Mouse (Mus musculus) MEL (cell line): ENCODE results near the gene Cbx6. TPM values are rescaled to one million over a fixed set of nuclear protein-coding genes. Genes with fewer than 3 reads are reported as not detected.

ENCODE experiments used
- DNase-seq: peaks from one replicate; pipeline ENCODE4 v3.0.0; 2011; ENCODE audit warnings: low read depth, low spot score
- H3K27ac ChIP-seq: 2 replicates; pipeline ENCODE4 v1.5.1; 2012; ENCODE audit warnings: low read depth, mild to moderate bottlenecking, control low read depth, low read length, moderate library complexity; ENCODE audit not compliant: control insufficient read depth
- H3K27me3 ChIP-seq, 2 experiments: fragments of 150-350 bp in 1 of 2; sonication (generic) in 1 of 2; 2 replicates each; pipeline ENCODE4 v1.6.1; 2012; ENCODE audit warnings: low read length in 2 of 2, mild to moderate bottlenecking in 2 of 2, improper control_type of control experiment in 1 of 2, moderate library complexity in 1 of 2; ENCODE audit not compliant: insufficient read depth in 2 of 2, control insufficient read depth in 1 of 2
- H3K36me3 ChIP-seq, 2 experiments: 2 replicates each; pipeline ENCODE4 v1.6.1; 2012 to 2014; ENCODE audit warnings: low read length in 2 of 2, improper control_type of control experiment in 1 of 2, inconsistent platforms in 1 of 2, mild to moderate bottlenecking in 1 of 2; ENCODE audit not compliant: insufficient read depth in 2 of 2, control insufficient read depth in 1 of 2
- H3K4me1 ChIP-seq, 2 experiments: fragments of 150-350 bp in 1 of 2; sonication (generic) in 1 of 2; 2 replicates each; pipeline ENCODE4 v1.6.1; 2012; ENCODE audit warnings: low read length in 2 of 2, improper control_type of control experiment in 1 of 2, mild to moderate bottlenecking in 1 of 2; ENCODE audit not compliant: insufficient read depth in 2 of 2, control insufficient read depth in 1 of 2
- H3K4me3 ChIP-seq, 2 experiments: fragments of 150-350 bp in 1 of 2; sonication (generic) in 1 of 2; 2 replicates each; pipeline ENCODE4 v1.5.1; 2012; ENCODE audit warnings: low read depth in 2 of 2, low read length in 2 of 2, mild to moderate bottlenecking in 2 of 2, moderate library complexity in 2 of 2, control low read depth in 1 of 2, improper control_type of control experiment in 1 of 2; ENCODE audit not compliant: control insufficient read depth in 1 of 2, insufficient read depth in 1 of 2
- H3K79me2 ChIP-seq: 2 replicates; pipeline ENCODE4 v1.6.1; 2012; ENCODE audit warnings: mild to moderate bottlenecking, low read length, moderate library complexity; ENCODE audit not compliant: control insufficient read depth, poor library complexity, insufficient read depth
- H3K9ac ChIP-seq: 2 replicates; pipeline ENCODE4 v1.6.1; 2012; ENCODE audit warnings: low read depth, mild to moderate bottlenecking, control low read depth, low read length, moderate library complexity; ENCODE audit not compliant: control insufficient read depth, poor library complexity, severe bottlenecking
- H3K9me3 ChIP-seq: fragments of 150-350 bp; sonication (generic); replicated peaks from 2 replicates; pipeline ENCODE4 v1.6.1; 2012; ENCODE audit warnings: mild to moderate bottlenecking, low read length, improper control_type of control experiment, moderate library complexity; ENCODE audit not compliant: insufficient read depth
- CTCF ChIP-seq, 3 experiments: IDR thresholded peaks in 2 of 3; conservative IDR thresholded peaks in 1 of 3; 2 replicates each; pipeline ENCODE4 v1.5.1; 2011 to 2012; ENCODE audit warnings: low read length in 3 of 3, low read depth in 2 of 3, mild to moderate bottlenecking in 2 of 3, improper control_type of control experiment in 1 of 3, inconsistent platforms in 1 of 3, mixed read lengths in 1 of 3, moderate library complexity in 1 of 3; ENCODE audit not compliant: control insufficient read depth in 1 of 3, insufficient read depth in 1 of 3, poor library complexity in 1 of 3, severe bottlenecking in 1 of 3
- ELF1 ChIP-seq: IDR thresholded peaks from 2 replicates; pipeline ENCODE4 v1.6.1; 2014; ENCODE audit warnings: low read depth, mild to moderate bottlenecking, inconsistent platforms, low read length, improper control_type of control experiment, moderate library complexity
- ETS1 ChIP-seq: IDR thresholded peaks from 2 replicates; pipeline ENCODE4 v1.6.1; 2012; ENCODE audit warnings: low read depth, mild to moderate bottlenecking, inconsistent platforms, low read length, improper control_type of control experiment, moderate library complexity
- GABPA ChIP-seq: IDR thresholded peaks from 2 replicates; pipeline ENCODE4 v1.6.1; 2012; ENCODE audit warnings: low read depth, mild to moderate bottlenecking, inconsistent platforms, low read length, improper control_type of control experiment, moderate library complexity
- GATA1 ChIP-seq: IDR thresholded peaks from 2 replicates; pipeline ENCODE4 v1.6.1; 2011; ENCODE audit warnings: low read depth, low read length, improper control_type of control experiment
- HCFC1 ChIP-seq: IDR thresholded peaks from 2 replicates; pipeline ENCODE4 v1.6.1; 2012; ENCODE audit warnings: low read depth, mild to moderate bottlenecking, inconsistent platforms, low read length, improper control_type of control experiment, moderate library complexity
- JUND ChIP-seq: IDR thresholded peaks from 2 replicates; pipeline ENCODE4 v1.6.1; 2011; ENCODE audit warnings: low read depth, mild to moderate bottlenecking, improper control_type of control experiment, low read length
- KAT2A ChIP-seq: conservative IDR thresholded peaks from 2 replicates; pipeline ENCODE4 v1.6.1; 2012; ENCODE audit warnings: low read depth, low read length, improper control_type of control experiment, inconsistent platforms
- MAX ChIP-seq: IDR thresholded peaks from 2 replicates; pipeline ENCODE4 v1.6.1; 2011; ENCODE audit warnings: low read length, improper control_type of control experiment
- MAZ ChIP-seq: IDR thresholded peaks from 2 replicates; pipeline ENCODE4 v1.6.1; 2012; ENCODE audit warnings: low read depth, mild to moderate bottlenecking, inconsistent platforms, low read length, improper control_type of control experiment
- MEF2A ChIP-seq: IDR thresholded peaks from 2 replicates; pipeline ENCODE4 v1.6.1; 2014; ENCODE audit warnings: low read depth, mild to moderate bottlenecking, inconsistent platforms, low read length, improper control_type of control experiment; ENCODE audit not compliant: poor library complexity, insufficient replicate concordance, severe bottlenecking; ENCODE audit errors: extremely low read depth
- MYB ChIP-seq: IDR thresholded peaks from 2 replicates; pipeline ENCODE4 v1.6.1; 2011; ENCODE audit warnings: mild to moderate bottlenecking, low read depth, low read length, improper control_type of control experiment
- NRF1 ChIP-seq: IDR thresholded peaks from 2 replicates; pipeline ENCODE4 v1.6.1; 2014; ENCODE audit warnings: low read depth, mild to moderate bottlenecking, inconsistent platforms, low read length, improper control_type of control experiment, moderate library complexity; ENCODE audit not compliant: poor library complexity, insufficient read depth, severe bottlenecking
- POLR2AphosphoS2 ChIP-seq: IDR thresholded peaks from 2 replicates; pipeline ENCODE4 v1.6.1; 2011; ENCODE audit warnings: low read length, improper control_type of control experiment
- POLR2AphosphoS5 ChIP-seq: IDR thresholded peaks from 2 replicates; pipeline ENCODE4 v1.6.1; 2012; ENCODE audit warnings: low read depth, borderline replicate concordance, mild to moderate bottlenecking, inconsistent platforms, low read length, moderate library complexity, mixed read lengths
- RCOR1 ChIP-seq: IDR thresholded peaks from 2 replicates; pipeline ENCODE4 v1.6.1; 2012; ENCODE audit warnings: low read depth, mild to moderate bottlenecking, inconsistent platforms, low read length, improper control_type of control experiment
- SIN3A ChIP-seq: IDR thresholded peaks from 2 replicates; pipeline ENCODE4 v1.6.1; 2012; ENCODE audit warnings: low read length, improper control_type of control experiment, inconsistent platforms
- SMC3 ChIP-seq: IDR thresholded peaks from 2 replicates; pipeline ENCODE4 v1.6.1; 2011; ENCODE audit warnings: low read depth, low read length, improper control_type of control experiment
- TAL1 ChIP-seq: IDR thresholded peaks from 2 replicates; pipeline ENCODE4 v1.6.1; 2012; ENCODE audit warnings: mild to moderate bottlenecking, inconsistent platforms, low read length, moderate library complexity, mixed read lengths
- TCF12 ChIP-seq: IDR thresholded peaks from 2 replicates; pipeline ENCODE4 v1.6.1; 2014; ENCODE audit warnings: low read depth, mild to moderate bottlenecking, inconsistent platforms, low read length, improper control_type of control experiment, moderate library complexity
- USF1 ChIP-seq: IDR thresholded peaks from 2 replicates; pipeline ENCODE4 v1.6.1; 2014; ENCODE audit warnings: low read depth, mild to moderate bottlenecking, inconsistent platforms, low read length, improper control_type of control experiment, moderate library complexity
- USF2 ChIP-seq, 2 experiments: IDR thresholded peaks; 2 replicates each; pipeline ENCODE4 v1.6.1; 2011 to 2012; ENCODE audit warnings: improper control_type of control experiment in 2 of 2, low read length in 2 of 2, borderline replicate concordance in 1 of 2, inconsistent platforms in 1 of 2, low read depth in 1 of 2, mild to moderate bottlenecking in 1 of 2; ENCODE audit not compliant: insufficient read depth in 1 of 2
- ZC3H11A ChIP-seq: IDR thresholded peaks from 2 replicates; pipeline ENCODE4 v1.6.1; 2012; ENCODE audit warnings: low read depth, mild to moderate bottlenecking, inconsistent platforms, low read length, improper control_type of control experiment
- ZKSCAN1 ChIP-seq: IDR thresholded peaks from 2 replicates; pipeline ENCODE4 v1.6.1; 2012; ENCODE audit warnings: low read depth, mild to moderate bottlenecking, inconsistent platforms, low read length, improper control_type of control experiment, moderate library complexity
- ZMIZ1 ChIP-seq: IDR thresholded peaks from 2 replicates; pipeline ENCODE4 v1.6.1; 2012; ENCODE audit warnings: low read depth, mild to moderate bottlenecking, inconsistent platforms, low read length, improper control_type of control experiment, moderate library complexity
- polyA plus RNA-seq, 2 experiments: library from polyadenylated mRNA; stranded (reverse) in 1 of 2; unstranded in 1 of 2; fragments of >175 nt in 1 of 2; fragments of >200 nt in 1 of 2; gene quantifications; 2 replicates each; pipeline versions ENCODE4 v1.2.1 to v1.2.4; 2012; ENCODE audit warnings: low replicate concordance in 2 of 2, low read depth in 1 of 2; ENCODE audit not compliant: insufficient read length in 2 of 2, insufficient read depth in 1 of 2, missing spikeins in 1 of 2
- total RNA-seq: library from RNA; depleted of rRNA; stranded (reverse); fragments of 300-350 nt; gene quantifications from 2 replicates; pipeline ENCODE4 v1.2.3, GENCODE M21; 2012

Gene Cbx6
- total and polyA plus RNA-seq, 3 experiments: 25.1 to 43.6 TPM; not detected in 1

DNA sequence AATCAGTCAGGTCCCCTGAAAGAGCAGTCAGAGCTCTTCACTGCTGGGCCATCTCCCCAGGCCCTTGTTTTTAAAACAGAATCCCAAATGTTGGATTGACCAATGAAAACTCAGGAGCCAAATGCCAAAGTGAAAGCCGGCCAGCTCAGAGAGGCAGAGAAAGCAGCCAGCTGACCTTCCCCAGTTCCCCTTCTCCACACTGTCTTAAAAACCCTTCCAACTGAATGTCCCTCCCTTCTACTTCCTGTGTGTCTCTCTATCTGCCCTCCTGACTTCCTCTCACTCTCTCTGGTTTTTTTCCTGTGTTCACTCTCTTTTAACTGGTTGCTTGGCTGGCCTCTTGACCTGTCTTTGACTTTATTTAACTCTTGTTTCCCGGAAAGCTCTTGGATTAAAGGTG is 39.5 kb upstream of the Cbx6 start (continued):
- TF ChIP-seq NRF1 (no peak), HCFC1 (peak; percentile 85), POLR2AphosphoS2 (peak; percentile 90; the same call in 1 of the 2 replicates), ETS1 (no peak), ZKSCAN1 (no peak), GABPA (no peak), TCF12 (peak; percentile 72), MYB (no peak), ELF1 (peak; percentile 69), TAL1 (no peak), CTCF (IDR thresholded peaks at IDR 0.05 in 2 of 3, conservative IDR thresholded peaks at IDR 0.05 in 1 of 3; ENCODE audit: control insufficient read depth in 1 of 3, insufficient read depth in 1 of 3, low read depth in 2 of 3, low read length in 3 of 3, poor library complexity in 1 of 3, severe bottlenecking in 1 of 3) (no peak), ZC3H11A (no peak), POLR2AphosphoS5 (no peak), MEF2A (no peak), ZMIZ1 (peak; percentile 91), GATA1 (peak; percentile 44; the same call in 1 of the 2 replicates), SIN3A (peak; percentile 73), USF1 (peak; percentile 39; the same call in 1 of the 2 replicates), RCOR1 (no peak), MAX (peak; percentile 40; the same call in 1 of the 2 replicates), JUND (no peak)

DNA sequence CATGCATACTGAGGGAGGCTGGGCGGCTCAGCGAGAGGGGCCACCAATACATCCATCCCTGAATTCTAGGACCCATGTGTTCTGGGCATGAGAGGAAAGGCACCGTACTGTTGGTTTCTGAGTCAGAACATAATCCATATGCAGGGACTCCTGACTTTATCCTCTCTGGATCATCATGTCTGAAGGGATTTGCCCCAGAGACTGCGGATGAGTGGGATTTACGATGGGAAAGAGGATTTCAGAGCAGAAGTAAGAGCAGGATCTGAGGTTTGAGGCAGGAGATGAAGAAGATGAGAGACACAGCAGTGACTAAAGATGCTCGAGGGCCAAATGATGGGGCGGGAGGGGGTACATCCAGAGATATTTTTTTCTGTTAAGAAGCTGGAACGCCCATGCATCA is 39.1 kb upstream of the Cbx6 start:
- no peaks in the 10 kb centered on the region for H3K9me3 ChIP-seq
- no peak for DNase-seq
- H3K9ac ChIP-seq: peak overlapping the region; percentile 68
- peaks cover 5 to 21% of the 10 kb centered on the region in 2 experiments for H3K4me1 ChIP-seq
- H3K27me3 ChIP-seq: no peaks in the 10 kb centered on the region
- peaks cover 0 to 15% of the 10 kb centered on the region in 2 experiments; a peak in 2 of 4 replicates for H3K36me3 ChIP-seq
- H3K79me2 ChIP-seq: no peaks in the 10 kb centered on the region; the same call in 1 of the 2 replicates
- peak overlapping the region; percentile 45 to 75 for H3K4me3 ChIP-seq
- TF ChIP-seq USF2 (IDR thresholded peaks at IDR 0.05; ENCODE audit: borderline replicate concordance in 1 of 2, insufficient read depth in 1 of 2, low read depth in 1 of 2, low read length in 2 of 2) (no peak), KAT2A (no peak), SMC3 (no peak), USF1 (no peak), MAZ (no peak)
- H3K27ac ChIP-seq: peak overlapping the region; percentile 82
